Mouse (Mus musculus): Measurements from ENCODE around the gene Gcn1l1. TPM values are rescaled to one million over a fixed set of nuclear protein-coding genes. Genes with fewer than 3 reads are reported as not detected.
"Not testable (repeated sequence)": the region's sequence is repeated elsewhere in the genome, so short reads cannot be mapped to it uniquely, and the experiment has no call there.

Gcn1l1 gene
- polyA plus RNA-seq, 1 experiment from 2014 or later, result 20.7 TPM

GRCm38 (mm10) chr5:115572679-115573535 lies 7.9 kb downstream of the Gcn1l1 start:
- Histone ChIP-seq H3K4me3 (replicated peaks; ENCODE audit: low read depth, low read length) (no peak overlapping the region), H3K36me3 (ENCODE audit: insufficient read depth, low read length) (peaks cover 32% of the 10 kb centered on the region), H3K9me3 (replicated peaks; ENCODE audit: low read length) (no peaks in the 10 kb centered on the region), H3K27ac (peak overlapping the region; percentile 90), H3K4me1 (replicated peaks; ENCODE audit: insufficient read depth, low read length) (peaks cover 27% of the 10 kb centered on the region), H3K27me3 (ENCODE audit: insufficient read depth, low read length) (no peaks in the 10 kb centered on the region), H3K4me2 (ENCODE audit: low read length) (peak overlapping the region; percentile 16), H3K9ac (ENCODE audit: low read depth, low read length) (no peak overlapping the region)
- DNase-seq (ENCODE audit: low spot score), result peak; percentile 88
- TF ChIP-seq CTCF (IDR thresholded peaks at IDR 0.05; ENCODE audit: low read depth), result peak; percentile 49; the same call in 1 of the 2 replicates
- ATAC-seq (replicated peaks; ENCODE audit: low FRiP score, low read depth), result peak; percentile 82
- WGBS, result 17% methylated on average over 17 of the region's 17 CpGs

- no peak for TF ChIP-seq CTCF (IDR thresholded peaks at IDR 0.05; ENCODE audit: low read depth)
- 75% methylated on average over 8 of the region's 8 CpGs for WGBS
- Histone ChIP-seq H3K4me3 (replicated peaks; ENCODE audit: low read depth, low read length) (no peak overlapping the region), H3K4me2 (ENCODE audit: low read length) (no peak overlapping the region), H3K36me3 (ENCODE audit: insufficient read depth, low read length) (peaks cover 53% of the 10 kb centered on the region), H3K9me3 (replicated peaks; ENCODE audit: low read length) (no peaks in the 10 kb centered on the region), H3K4me1 (replicated peaks; ENCODE audit: insufficient read depth, low read length) (peaks cover 12% of the 10 kb centered on the region; the same call in 1 of the 2 replicates), H3K9ac (ENCODE audit: low read depth, low read length) (no peak overlapping the region), H3K27ac (no peak overlapping the region), H3K27me3 (ENCODE audit: insufficient read depth, low read length) (no peaks in the 10 kb centered on the region)
- DNase-seq (ENCODE audit: low spot score) (no peak), ATAC-seq (replicated peaks; ENCODE audit: low FRiP score, low read depth) (no peak)
Measured at GRCm38 (mm10) chr5:115574992-115575391, 9.9 kb downstream of the Gcn1l1 start.

DNA sequence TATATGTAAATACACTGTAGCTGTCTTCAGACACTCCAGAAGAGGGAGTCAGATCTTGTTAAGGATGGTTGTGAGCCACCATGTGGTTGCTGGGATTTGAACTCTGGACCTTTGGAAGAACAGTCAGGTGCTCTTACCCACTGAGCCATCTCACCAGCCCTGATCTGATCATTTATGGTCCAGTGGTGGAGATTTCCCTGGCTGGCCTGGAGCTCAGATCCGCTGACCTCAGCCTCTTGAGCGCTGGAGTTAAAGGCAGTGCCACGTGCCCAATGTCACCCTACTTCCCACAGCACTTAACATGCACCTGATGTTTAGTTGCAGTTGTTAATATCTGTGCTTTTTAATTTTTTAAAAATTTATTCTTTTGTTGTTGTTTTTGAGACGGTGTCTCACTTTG lies 12.6 kb downstream of the Gcn1l1 start:
- not testable (repeated sequence) for DNase-seq (ENCODE audit: low spot score); H3K27me3 ChIP-seq (ENCODE audit: insufficient read depth, low read length); H3K4me2 ChIP-seq (ENCODE audit: low read length); H3K9ac ChIP-seq (ENCODE audit: low read depth, low read length); H3K4me1 ChIP-seq (replicated peaks; ENCODE audit: insufficient read depth, low read length); H3K27ac ChIP-seq; H3K4me3 ChIP-seq (replicated peaks; ENCODE audit: low read depth, low read length); H3K9me3 ChIP-seq (replicated peaks; ENCODE audit: low read length); ATAC-seq (replicated peaks; ENCODE audit: low FRiP score, low read depth)
- WGBS, result 92% methylated on average over 4 of the region's 4 CpGs
- H3K36me3 ChIP-seq (ENCODE audit: insufficient read depth, low read length), result peaks cover 72% of the 10 kb centered on the region

DNA sequence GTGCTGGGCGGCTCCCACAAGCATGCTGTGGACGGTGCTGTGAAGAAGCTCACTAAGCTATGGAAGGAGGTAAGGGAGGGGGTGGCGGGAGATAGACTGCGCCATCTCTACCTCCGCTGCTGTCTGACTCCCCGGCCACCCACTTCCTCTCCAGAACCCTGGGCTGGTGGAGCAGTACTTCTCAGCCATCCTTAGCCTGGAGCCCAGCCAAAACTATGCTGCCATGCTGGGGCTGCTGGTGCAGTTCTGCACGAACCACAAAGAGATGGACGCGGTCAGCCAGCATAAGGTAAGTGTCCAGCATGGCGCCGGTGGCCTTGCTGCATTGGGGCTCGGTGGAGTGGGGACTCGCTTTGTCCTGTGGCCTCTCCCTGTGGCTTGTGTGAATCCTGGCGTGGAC lies 13.9 kb downstream of the Gcn1l1 start:
- H3K27ac ChIP-seq, result no peak overlapping the region
- ATAC-seq (replicated peaks; ENCODE audit: low FRiP score, low read depth) (no peak), DNase-seq (ENCODE audit: low spot score) (no peak)
- no peak for TF ChIP-seq CTCF (IDR thresholded peaks at IDR 0.05; ENCODE audit: low read depth)
- no peak overlapping the region for H3K4me3 ChIP-seq (replicated peaks; ENCODE audit: low read depth, low read length)
- 0 out of 2 replicates have a peak, but pooled peaks cover 3% of the 10 kb centered on the region for H3K4me1 ChIP-seq (replicated peaks; ENCODE audit: insufficient read depth, low read length)
- H3K9me3 ChIP-seq (replicated peaks; ENCODE audit: low read length), result peaks cover 7% of the 10 kb centered on the region; the same call in 1 of the 2 replicates
- H3K36me3 ChIP-seq (ENCODE audit: insufficient read depth, low read length), result peaks cover 84% of the 10 kb centered on the region
- no peaks in the 10 kb centered on the region for H3K27me3 ChIP-seq (ENCODE audit: insufficient read depth, low read length)
- no peak overlapping the region for H3K4me2 ChIP-seq (ENCODE audit: low read length)
- no peak overlapping the region for H3K9ac ChIP-seq (ENCODE audit: low read depth, low read length)
- 92% methylated on average over 14 of the region's 14 CpGs for WGBS

DNA sequence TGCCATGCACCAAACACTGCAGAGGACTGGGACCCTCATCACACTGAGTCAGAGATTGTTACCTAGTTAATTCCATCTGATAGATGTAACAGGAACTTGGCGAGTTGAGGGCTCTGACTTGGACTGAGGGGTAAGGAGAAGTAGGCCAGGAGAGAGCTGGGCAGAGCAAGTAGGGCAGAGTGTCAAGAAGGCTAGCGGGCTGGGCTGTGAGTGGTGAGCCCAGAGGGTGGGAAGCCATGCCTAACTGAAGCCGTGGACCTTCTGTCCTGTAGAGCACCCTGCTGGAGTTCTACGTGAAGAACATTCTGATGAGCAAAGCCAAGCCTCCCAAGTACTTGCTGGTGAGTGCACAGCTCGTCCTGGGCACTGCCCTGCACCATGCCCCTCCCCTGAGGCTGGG lies 14.3 kb downstream of the Gcn1l1 start:
- H3K4me3 ChIP-seq (replicated peaks; ENCODE audit: low read depth, low read length), result no peak overlapping the region
- no peaks in the 10 kb centered on the region for H3K27me3 ChIP-seq (ENCODE audit: insufficient read depth, low read length)
- no peak overlapping the region for H3K9ac ChIP-seq (ENCODE audit: low read depth, low read length)
- ATAC-seq (replicated peaks; ENCODE audit: low FRiP score, low read depth) (no peak), DNase-seq (ENCODE audit: low spot score) (no peak)
- WGBS, result 92% methylated on average over 5 of the region's 5 CpGs
- TF ChIP-seq CTCF (IDR thresholded peaks at IDR 0.05; ENCODE audit: low read depth), result no peak
- no peak overlapping the region for H3K27ac ChIP-seq
- H3K36me3 ChIP-seq (ENCODE audit: insufficient read depth, low read length), result peaks cover 88% of the 10 kb centered on the region
- peaks cover 7% of the 10 kb centered on the region; the same call in 1 of the 2 replicates for H3K9me3 ChIP-seq (replicated peaks; ENCODE audit: low read length)
- no peak overlapping the region for H3K4me2 ChIP-seq (ENCODE audit: low read length)
- H3K4me1 ChIP-seq (replicated peaks; ENCODE audit: insufficient read depth, low read length), result no peaks in the 10 kb centered on the region

DNA sequence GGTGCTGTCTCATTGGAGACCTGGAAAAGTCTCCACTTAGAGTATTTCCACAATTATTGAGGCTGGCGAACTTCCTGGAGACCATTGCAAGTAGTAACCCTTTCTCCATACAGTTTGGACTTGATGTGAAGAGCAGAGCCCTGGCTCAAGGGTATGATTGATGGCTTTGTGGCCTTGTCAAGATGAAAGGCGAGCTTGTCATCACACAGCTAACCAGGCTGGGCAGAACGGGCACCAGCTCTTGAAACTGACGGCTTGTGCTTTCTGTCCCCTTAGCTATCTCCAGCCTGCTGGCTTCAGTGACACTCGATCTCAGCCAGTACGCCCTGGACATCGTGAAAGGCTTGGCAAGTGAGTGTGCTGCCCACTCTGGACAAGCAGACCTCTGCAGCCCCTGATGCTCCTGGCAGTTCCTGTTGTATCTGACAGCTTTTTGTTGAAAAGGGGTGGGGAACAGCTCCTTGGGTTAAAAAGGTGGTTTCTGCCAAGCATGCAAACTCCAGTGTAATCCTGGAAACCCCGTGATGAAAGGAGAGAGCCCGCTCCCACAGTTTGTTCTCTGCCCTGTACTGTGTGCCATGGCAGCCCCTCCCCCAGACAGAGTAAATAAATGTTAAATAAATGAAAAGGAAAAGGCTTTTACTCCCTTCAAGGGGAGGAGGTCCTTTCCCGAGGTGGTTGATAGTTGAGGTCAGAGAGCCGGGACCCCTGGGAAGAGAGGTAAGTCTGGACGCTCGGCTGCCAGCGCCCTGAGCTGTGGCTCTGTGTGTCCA lies 15.4 kb downstream of the Gcn1l1 start:
- Histone ChIP-seq H3K27ac (no peak overlapping the region), H3K4me3 (replicated peaks; ENCODE audit: low read depth, low read length) (no peak overlapping the region), H3K27me3 (ENCODE audit: insufficient read depth, low read length) (no peaks in the 10 kb centered on the region), H3K9ac (ENCODE audit: low read depth, low read length) (no peak overlapping the region), H3K4me2 (ENCODE audit: low read length) (no peak overlapping the region), H3K4me1 (replicated peaks; ENCODE audit: insufficient read depth, low read length) (no peaks in the 10 kb centered on the region), H3K36me3 (ENCODE audit: insufficient read depth, low read length) (peaks cover 94% of the 10 kb centered on the region), H3K9me3 (replicated peaks; ENCODE audit: low read length) (peaks cover 7% of the 10 kb centered on the region; the same call in 1 of the 2 replicates)
- TF ChIP-seq CTCF (IDR thresholded peaks at IDR 0.05; ENCODE audit: low read depth), result no peak
- ATAC-seq (replicated peaks; ENCODE audit: low FRiP score, low read depth), result no peak
- no peak for DNase-seq (ENCODE audit: low spot score)
- WGBS, result 83% methylated on average over 14 of the region's 14 CpGs

All from kidney, postnatal 0 days (tissue).